Mouse (Mus musculus): Measurements from ENCODE around the gene Spin1. TPM values are rescaled to one million over a fixed set of nuclear protein-coding genes. Genes with fewer than 3 reads are reported as not detected.

The Spin1 gene
- polyA plus RNA-seq, 1 experiment: 14.1 TPM

DNA sequence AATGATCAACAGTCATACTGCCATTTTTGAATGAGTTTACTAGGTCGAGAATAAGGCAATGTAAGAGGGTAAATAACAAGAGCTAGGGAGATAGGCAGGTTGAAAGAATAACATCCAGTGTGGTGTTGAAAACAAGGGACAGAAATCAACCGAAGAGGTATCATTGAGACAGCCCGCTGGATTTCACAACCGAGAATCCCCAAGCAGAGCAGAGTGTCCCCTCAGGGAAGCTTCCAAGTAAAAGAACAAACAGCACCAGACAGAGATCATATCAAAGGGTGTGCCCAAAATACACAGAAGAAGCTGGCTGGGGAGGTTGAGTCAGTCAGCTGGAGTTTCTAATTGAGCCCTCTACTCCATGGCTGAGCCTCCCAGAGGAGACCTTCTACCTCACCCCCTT lies 11.6 kb upstream of the Spin1 start:
- Histone ChIP-seq H3K27ac (ENCODE audit: control insufficient read depth, insufficient read depth, low read depth, low read length, poor library complexity) (no peak overlapping the region), H3K4me1 (ENCODE audit: control insufficient read depth, insufficient read depth, low read length) (no peaks in the 10 kb centered on the region), H3K4me3 (replicated peaks; ENCODE audit: control insufficient read depth, low read depth, low read length) (no peak overlapping the region)
- no peak for TF ChIP-seq POLR2A (IDR thresholded peaks at IDR 0.05; ENCODE audit: borderline replicate concordance, control insufficient read depth, low read depth, low read length)
- no peak for TF ChIP-seq CTCF (IDR thresholded peaks at IDR 0.05; ENCODE audit: control insufficient read depth, insufficient read depth, low read length)
- 64% methylated on average over 4 of the region's 4 CpGs for WGBS

DNA sequence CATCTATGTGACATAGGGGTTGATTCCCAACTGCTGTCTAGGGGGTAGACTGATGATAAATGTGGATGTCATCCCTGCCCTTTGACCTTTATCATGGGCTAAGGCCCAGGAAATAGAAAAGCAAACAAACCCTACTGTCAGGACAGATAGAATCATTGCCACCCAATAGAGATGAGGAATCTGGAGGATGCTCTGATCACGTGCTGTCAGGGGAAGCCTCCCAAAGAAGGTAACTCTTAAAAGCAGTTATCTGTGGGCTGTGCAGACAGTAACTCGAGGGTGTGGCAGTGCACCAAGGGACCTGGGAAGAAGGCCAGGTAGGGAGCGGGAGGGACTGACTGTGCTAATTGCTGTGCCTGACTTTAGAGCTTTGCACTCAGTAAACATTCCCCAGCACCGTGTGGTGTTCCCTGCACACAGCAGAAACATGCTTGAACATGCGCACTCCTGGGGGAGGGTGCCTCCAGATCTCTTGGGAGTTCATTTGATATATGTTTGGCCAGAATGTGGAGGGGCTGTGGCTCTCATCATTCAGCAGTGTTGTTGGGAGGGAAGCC lies 10.5 kb upstream of the Spin1 start:
- 72% methylated on average over 5 of the region's 5 CpGs for WGBS
- Histone ChIP-seq H3K27ac (ENCODE audit: control insufficient read depth, insufficient read depth, low read depth, low read length, poor library complexity) (no peak overlapping the region), H3K4me3 (replicated peaks; ENCODE audit: control insufficient read depth, low read depth, low read length) (no peak overlapping the region), H3K4me1 (ENCODE audit: control insufficient read depth, insufficient read depth, low read length) (no peaks in the 10 kb centered on the region)
- TF ChIP-seq CTCF (IDR thresholded peaks at IDR 0.05; ENCODE audit: control insufficient read depth, insufficient read depth, low read length): no peak
- TF ChIP-seq POLR2A (IDR thresholded peaks at IDR 0.05; ENCODE audit: borderline replicate concordance, control insufficient read depth, low read depth, low read length): no peak

DNA sequence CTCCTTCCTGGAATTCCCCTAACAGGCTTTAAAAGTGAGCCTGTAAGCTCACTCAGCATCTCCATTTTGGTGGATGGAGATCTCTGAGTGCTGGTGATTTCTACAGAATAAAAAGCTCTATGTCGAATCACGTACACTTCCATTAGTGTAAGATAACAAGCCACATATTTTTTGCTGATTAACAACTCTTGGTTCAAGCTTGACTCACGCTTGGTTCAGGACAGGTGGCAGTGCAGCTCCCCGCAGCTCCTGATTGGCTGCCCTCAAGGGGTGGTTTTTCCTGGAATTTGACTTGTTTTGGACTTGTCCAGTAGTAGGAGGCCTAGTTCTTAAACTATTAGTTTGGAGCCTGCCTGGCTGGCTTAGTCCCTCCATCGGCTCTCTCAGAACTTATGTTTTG lies 7.2 kb upstream of the Spin1 start:
- WGBS: 67% methylated on average over 5 of the region's 5 CpGs
- no peak for TF ChIP-seq CTCF (IDR thresholded peaks at IDR 0.05; ENCODE audit: control insufficient read depth, insufficient read depth, low read length)
- Histone ChIP-seq H3K4me1 (ENCODE audit: control insufficient read depth, insufficient read depth, low read length) (no peaks in the 10 kb centered on the region), H3K27ac (ENCODE audit: control insufficient read depth, insufficient read depth, low read depth, low read length, poor library complexity) (no peak overlapping the region), H3K4me3 (replicated peaks; ENCODE audit: control insufficient read depth, low read depth, low read length) (no peak overlapping the region)

DNA sequence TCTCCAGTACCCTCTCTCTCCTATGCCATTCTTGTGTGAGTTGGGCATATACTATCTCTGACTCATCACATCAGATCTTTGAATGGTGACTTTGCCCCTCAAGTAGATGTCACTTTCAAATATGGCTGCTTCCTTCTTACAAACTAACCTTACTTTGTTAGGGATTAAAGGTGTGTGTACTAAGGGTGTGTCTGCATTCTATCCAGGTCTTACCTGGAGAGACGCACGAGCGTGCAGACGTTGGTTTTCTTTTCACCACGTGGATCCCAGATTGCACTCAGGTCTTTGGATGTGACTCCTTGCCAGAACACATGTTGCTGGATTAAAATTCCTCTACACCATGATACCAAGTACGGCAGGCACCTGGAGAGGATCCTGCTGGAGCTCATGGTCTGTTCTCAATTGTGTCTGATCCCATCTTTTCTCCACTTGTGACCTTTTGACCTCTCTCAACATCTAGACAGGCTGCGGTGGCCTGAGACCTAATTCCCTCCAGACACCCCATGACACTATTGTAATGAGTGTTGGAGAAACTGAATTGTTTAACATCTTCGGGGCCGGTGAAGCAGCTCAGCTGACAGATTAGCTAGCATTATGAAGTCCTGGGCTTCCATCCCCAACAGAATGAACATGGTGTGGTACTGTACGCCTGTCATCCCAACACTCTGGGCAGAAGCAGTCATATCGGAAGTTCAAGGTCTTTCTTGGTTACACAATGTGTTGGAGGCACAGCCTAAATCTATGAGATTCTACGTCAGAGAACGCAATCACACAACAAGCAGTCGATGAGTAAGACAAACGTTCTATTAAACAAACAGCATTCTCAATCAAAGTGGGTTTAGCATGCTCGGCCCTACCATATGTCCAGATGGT lies 6.1 kb upstream of the Spin1 start:
- Histone ChIP-seq H3K27ac (ENCODE audit: control insufficient read depth, insufficient read depth, low read depth, low read length, poor library complexity) (no peak overlapping the region), H3K4me3 (replicated peaks; ENCODE audit: control insufficient read depth, low read depth, low read length) (no peak overlapping the region), H3K4me1 (ENCODE audit: control insufficient read depth, insufficient read depth, low read length) (no peaks in the 10 kb centered on the region)
- no peak for TF ChIP-seq CTCF (IDR thresholded peaks at IDR 0.05; ENCODE audit: control insufficient read depth, insufficient read depth, low read length)
- TF ChIP-seq POLR2A (IDR thresholded peaks at IDR 0.05; ENCODE audit: borderline replicate concordance, control insufficient read depth, low read depth, low read length): no peak
- WGBS: 84% methylated on average over 16 of the region's 16 CpGs

DNA sequence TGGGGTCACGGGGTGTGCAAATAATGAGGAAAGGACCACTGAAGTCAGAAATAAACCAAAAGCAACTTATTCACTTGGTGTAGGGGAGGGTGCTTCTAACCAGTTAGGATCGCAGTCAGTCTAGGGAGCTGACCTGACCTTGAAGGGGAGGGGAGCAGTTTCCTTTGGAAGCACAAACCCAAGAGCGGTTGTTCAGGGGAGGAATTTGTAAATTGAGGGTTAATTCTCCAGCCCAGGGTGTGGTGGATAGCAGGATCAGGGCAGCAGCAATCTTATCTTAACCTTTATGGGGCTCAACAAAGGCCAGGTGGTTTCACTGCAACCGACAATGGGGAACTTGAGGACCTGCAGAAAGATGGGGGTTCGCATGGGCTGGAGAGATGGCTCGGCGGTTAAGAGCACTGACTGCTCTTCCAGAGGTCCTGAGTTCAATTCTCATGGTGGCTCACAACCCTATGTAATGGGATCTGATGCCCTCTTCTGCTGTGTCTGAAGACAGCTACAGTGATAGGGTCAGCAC lies 5.4 kb upstream of the Spin1 start:
- 88% methylated on average over 7 of the region's 7 CpGs for WGBS
- Histone ChIP-seq H3K4me1 (ENCODE audit: control insufficient read depth, insufficient read depth, low read length) (no peaks in the 10 kb centered on the region; the same call in 1 of the 2 replicates), H3K27ac (ENCODE audit: control insufficient read depth, insufficient read depth, low read depth, low read length, poor library complexity) (no peak overlapping the region), H3K4me3 (replicated peaks; ENCODE audit: control insufficient read depth, low read depth, low read length) (no peak overlapping the region)
- TF ChIP-seq CTCF (IDR thresholded peaks at IDR 0.05; ENCODE audit: control insufficient read depth, insufficient read depth, low read length) (no peak), POLR2A (IDR thresholded peaks at IDR 0.05; ENCODE audit: borderline replicate concordance, control insufficient read depth, low read depth, low read length) (no peak)

DNA sequence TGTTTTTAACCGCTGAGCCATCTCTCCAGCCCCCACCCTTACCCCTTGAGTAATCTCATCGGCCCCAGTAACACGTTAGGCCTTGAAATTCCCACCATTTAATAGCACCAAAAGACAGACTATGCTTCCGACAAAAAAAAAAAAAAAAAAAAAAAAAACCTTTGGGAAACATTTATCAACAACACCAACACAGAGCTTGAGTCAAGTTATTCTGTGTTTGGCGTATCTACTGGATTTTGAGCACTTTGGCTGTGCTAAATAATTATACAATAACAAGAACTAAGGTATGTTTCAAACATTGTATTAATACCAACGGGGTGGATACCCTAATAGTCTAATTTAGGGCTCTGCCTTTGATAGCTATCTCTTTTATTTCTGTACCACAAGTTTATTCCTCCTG lies 4.0 kb upstream of the Spin1 start:
- H3K4me3 ChIP-seq (replicated peaks; ENCODE audit: control insufficient read depth, low read depth, low read length): no peak overlapping the region
- no peak for TF ChIP-seq CTCF (IDR thresholded peaks at IDR 0.05; ENCODE audit: control insufficient read depth, insufficient read depth, low read length)
- no peak for TF ChIP-seq POLR2A (IDR thresholded peaks at IDR 0.05; ENCODE audit: borderline replicate concordance, control insufficient read depth, low read depth, low read length)
- H3K4me1 ChIP-seq (ENCODE audit: control insufficient read depth, insufficient read depth, low read length): no peaks in the 10 kb centered on the region; the same call in 1 of the 2 replicates
- H3K27ac ChIP-seq (ENCODE audit: control insufficient read depth, insufficient read depth, low read depth, low read length, poor library complexity): no peak overlapping the region
- WGBS: 80% methylated on average over 6 of the region's 6 CpGs

DNA sequence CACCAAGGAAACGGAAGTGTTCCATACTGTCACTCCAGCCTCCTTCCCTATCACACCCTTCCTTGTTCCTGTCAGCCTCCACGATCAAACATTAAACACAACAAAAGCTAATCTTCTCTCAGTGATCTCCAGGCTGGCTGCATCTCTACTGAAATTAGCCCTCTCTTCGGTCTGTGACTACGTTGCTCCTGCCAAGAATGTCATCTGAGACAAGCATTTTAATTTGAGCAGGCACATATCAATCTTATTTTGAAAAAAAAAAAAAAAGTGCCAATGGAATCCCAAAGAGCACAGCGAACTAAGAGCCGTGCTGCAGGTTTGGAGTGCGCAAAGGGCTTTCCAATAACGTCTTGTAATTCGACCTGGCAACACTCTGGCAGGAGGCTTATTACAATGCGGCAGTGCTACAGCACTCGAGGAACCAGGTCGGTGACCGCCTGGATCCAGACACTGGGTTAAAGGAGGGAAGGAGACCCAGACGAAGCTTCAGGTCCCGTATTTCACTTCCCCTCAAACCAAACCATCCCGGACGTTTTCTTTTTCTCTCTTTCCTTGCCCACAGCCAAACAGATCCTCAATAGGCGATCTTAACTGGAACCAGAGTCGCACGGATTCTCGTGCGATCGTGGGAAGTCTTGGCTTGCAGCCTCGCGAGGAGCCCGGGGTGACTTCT lies 984 bp upstream of the Spin1 start:
- Histone ChIP-seq H3K27ac (ENCODE audit: control insufficient read depth, insufficient read depth, low read depth, low read length, poor library complexity) (no peak overlapping the region; the same call in 1 of the 2 replicates), H3K4me3 (replicated peaks; ENCODE audit: control insufficient read depth, low read depth, low read length) (peak overlapping the region; percentile 79), H3K4me1 (ENCODE audit: control insufficient read depth, insufficient read depth, low read length) (no peaks in the 10 kb centered on the region; the same call in none of the 2 replicates)
- TF ChIP-seq POLR2A (IDR thresholded peaks at IDR 0.05; ENCODE audit: borderline replicate concordance, control insufficient read depth, low read depth, low read length): no peak
- TF ChIP-seq CTCF (IDR thresholded peaks at IDR 0.05; ENCODE audit: control insufficient read depth, insufficient read depth, low read length): no peak
- WGBS: 4% methylated on average over 26 of the region's 26 CpGs

All from bone marrow, adult 2 months (tissue).